Mouse (Mus musculus): Measurements from ENCODE around the gene Zfp963. TPM values are rescaled to one million over a fixed set of nuclear protein-coding genes. Genes with fewer than 3 reads are reported as not detected.

The Zfp963 gene
- total and polyA plus RNA-seq, 3 experiments = 1.9 to 5.5 (median 4.8) TPM

- H3K9ac ChIP-seq (ENCODE audit: insufficient read depth, low read depth) = no peak overlapping the region
- no peaks in the 10 kb centered on the region; the same call in 1 of the 2 replicates for H3K79me2 ChIP-seq (replicated peaks; ENCODE audit: control insufficient read depth, extremely low read depth, insufficient read depth, poor library complexity, severe bottlenecking)
- no peak overlapping the region for H3K4me2 ChIP-seq (ENCODE audit: insufficient read depth, low read depth, poor library complexity, severe bottlenecking)
- H3K4me3 ChIP-seq (replicated peaks in 1 of 3; ENCODE audit: low read depth in 2 of 3, low read length in 2 of 3, poor library complexity in 1 of 3) = no peak overlapping the region
- DNase-seq (ENCODE audit: extremely low read depth) = no peak
- H3K9me3 ChIP-seq (replicated peaks; ENCODE audit: low read length) = no peaks in the 10 kb centered on the region
- no peaks in the 10 kb centered on the region for H3K4me1 ChIP-seq (ENCODE audit: control insufficient read depth in 1 of 2, insufficient read depth in 2 of 2)
- in situ Hi-C loops (cut with MboI; ENCODE audit: low pct_ligation_motif_present, low pct_unique_long_range_greater_than_20kb, low sequenced_read_pairs) (no loop called here), dilution Hi-C loops (cut with MboI; ENCODE audit: extremely low pct_ligation_motif_present, extremely low pct_unique_long_range_greater_than_20kb, low sequenced_read_pairs) (no loop called here)
- no peaks in the 10 kb centered on the region for H3K27me3 ChIP-seq (replicated peaks)
- H3K36me3 ChIP-seq (replicated peaks in 1 of 2; ENCODE audit: control insufficient read depth in 1 of 2, insufficient read depth in 1 of 2, low read length in 1 of 2) = peaks cover 96 to 98% of the 10 kb centered on the region in 2 experiments
- no peak overlapping the region for H3K27ac ChIP-seq (ENCODE audit: insufficient read depth, low read depth)
- TF ChIP-seq CTCF (conservative IDR thresholded peaks at IDR 0.05 in 1 of 2, IDR thresholded peaks at IDR 0.05 in 1 of 2; ENCODE audit: low read depth in 2 of 2, low read length in 2 of 2) (no peak), MAFK (IDR thresholded peaks at IDR 0.05; ENCODE audit: insufficient replicate concordance, low read length) (no peak), E2F4 (IDR thresholded peaks at IDR 0.05; ENCODE audit: insufficient replicate concordance, low read depth, low read length) (no peak), ZMIZ1 (IDR thresholded peaks at IDR 0.05; ENCODE audit: low read depth, low read length) (no peak), USF2 (conservative IDR thresholded peaks at IDR 0.05; ENCODE audit: low read depth, low read length) (no peak), NRF1 (IDR thresholded peaks at IDR 0.05; ENCODE audit: low read depth, low read length) (no peak), TBP (conservative IDR thresholded peaks at IDR 0.05; ENCODE audit: low read depth, low read length) (no peak), ZC3H11A (IDR thresholded peaks at IDR 0.05; ENCODE audit: low read depth, low read length) (no peak), TCF12 (IDR thresholded peaks at IDR 0.05; ENCODE audit: low read depth, low read length) (no peak), CHD1 (IDR thresholded peaks at IDR 0.05; ENCODE audit: low read depth, low read length) (no peak)
Observed at GRCm38 (mm10) chr8:69799261-69799660, 49.5 kb upstream of the Zfp963 start.

GRCm38 (mm10) chr8:69797661-69798060 is 47.9 kb upstream of the Zfp963 start:
- Histone ChIP-seq H3K4me1 (ENCODE audit: control insufficient read depth in 1 of 2, insufficient read depth in 2 of 2) (peaks cover 3 to 14% of the 10 kb centered on the region in 2 experiments), H3K4me2 (ENCODE audit: insufficient read depth, low read depth, poor library complexity, severe bottlenecking) (no peak overlapping the region), H3K27me3 (replicated peaks) (no peaks in the 10 kb centered on the region), H3K9ac (ENCODE audit: insufficient read depth, low read depth) (no peak overlapping the region), H3K4me3 (replicated peaks in 1 of 3; ENCODE audit: low read depth in 2 of 3, low read length in 2 of 3, poor library complexity in 1 of 3) (no peak overlapping the region), H3K79me2 (replicated peaks; ENCODE audit: control insufficient read depth, extremely low read depth, insufficient read depth, poor library complexity, severe bottlenecking) (peaks cover 14% of the 10 kb centered on the region), H3K36me3 (replicated peaks in 1 of 2; ENCODE audit: control insufficient read depth in 1 of 2, insufficient read depth in 1 of 2, low read length in 1 of 2) (peaks cover 91 to 98% of the 10 kb centered on the region in 2 experiments), H3K27ac (ENCODE audit: insufficient read depth, low read depth) (no peak overlapping the region), H3K9me3 (replicated peaks; ENCODE audit: low read length) (no peaks in the 10 kb centered on the region)
- no peak for DNase-seq (ENCODE audit: extremely low read depth)
- no peak for TF ChIP-seq NRF1 (IDR thresholded peaks at IDR 0.05; ENCODE audit: low read depth, low read length)
- TF ChIP-seq UBTF (IDR thresholded peaks at IDR 0.05; ENCODE audit: low read depth, low read length) = no peak
- no peak for TF ChIP-seq TCF12 (IDR thresholded peaks at IDR 0.05; ENCODE audit: low read depth, low read length)
- no peak for TF ChIP-seq ZKSCAN1 (IDR thresholded peaks at IDR 0.05; ENCODE audit: borderline replicate concordance, low read depth, low read length)
- TF ChIP-seq POLR2AphosphoS2 (IDR thresholded peaks at IDR 0.05; ENCODE audit: low read depth, low read length) = no peak
- no peak for TF ChIP-seq HCFC1 (IDR thresholded peaks at IDR 0.05; ENCODE audit: low read depth, low read length)
- TF ChIP-seq ZC3H11A (IDR thresholded peaks at IDR 0.05; ENCODE audit: low read depth, low read length) = no peak
- no peak for TF ChIP-seq SMC3 (IDR thresholded peaks at IDR 0.05; ENCODE audit: low read depth, low read length)
- TF ChIP-seq MAZ (IDR thresholded peaks at IDR 0.05; ENCODE audit: low read depth, low read length) = no peak
- TF ChIP-seq ZMIZ1 (IDR thresholded peaks at IDR 0.05; ENCODE audit: low read depth, low read length) = no peak
- no peak for TF ChIP-seq MAFK (IDR thresholded peaks at IDR 0.05; ENCODE audit: insufficient replicate concordance, low read length)
- dilution Hi-C loops (cut with MboI; ENCODE audit: extremely low pct_ligation_motif_present, extremely low pct_unique_long_range_greater_than_20kb, low sequenced_read_pairs) (no loop called here), in situ Hi-C loops (cut with MboI; ENCODE audit: low pct_ligation_motif_present, low pct_unique_long_range_greater_than_20kb, low sequenced_read_pairs) (no loop called here)
